Mouse (Mus musculus) liver, embryonic 11.5 days (tissue): ENCODE measurements around the gene Opa3. TPM values are rescaled to one million over a fixed set of nuclear protein-coding genes. Genes with fewer than 3 reads are reported as not detected.
A peak's percentile ranks its signal among the peaks of the same experiment; 100 is the strongest.

Experiments
- ATAC-seq: fragments of 200-750 bp; cut with Nextera tagmentation; replicated peaks from 2 replicates; pipeline ENCODE4 v1.8.0; 2017; ENCODE audit warnings: moderate number of reproducible peaks, mild to moderate bottlenecking, moderate TSS enrichment, moderate library complexity; ENCODE audit not compliant: low FRiP score
- DNase-seq: peaks from one replicate; pipeline ENCODE4 v3.0.0-alpha.2; 2017; ENCODE audit warnings: low spot score
- H3K27ac ChIP-seq: fragments of 300-500 bp; sonication (generic); 2 replicates; pipeline ENCODE4 v1.5.1; 2014; ENCODE audit warnings: mild to moderate bottlenecking, low read depth, low read length, control low read depth
- H3K27me3 ChIP-seq: fragments of 300-500 bp; sonication (generic); replicated peaks from 2 replicates; pipeline ENCODE4 v1.6.1; 2014; ENCODE audit warnings: low read length, mixed read lengths; ENCODE audit not compliant: control insufficient read depth, insufficient read depth
- H3K36me3 ChIP-seq: fragments of 300-500 bp; sonication (generic); 2 replicates; pipeline ENCODE4 v1.6.1; 2014; ENCODE audit warnings: mild to moderate bottlenecking, low read length, moderate library complexity, mixed read lengths; ENCODE audit not compliant: control insufficient read depth, insufficient read depth
- H3K4me1 ChIP-seq: fragments of 300-500 bp; sonication (generic); replicated peaks from 2 replicates; pipeline ENCODE4 v1.6.1; 2014; ENCODE audit warnings: low read length, mixed read lengths; ENCODE audit not compliant: control insufficient read depth, insufficient read depth
- H3K4me2 ChIP-seq: fragments of 300-500 bp; sonication (generic); 2 replicates; pipeline ENCODE4 v1.6.1; 2014; ENCODE audit warnings: mild to moderate bottlenecking, control low read depth, moderate library complexity
- H3K4me3 ChIP-seq: fragments of 300-500 bp; sonication (generic); 2 replicates; pipeline ENCODE4 v1.5.1; 2014; ENCODE audit warnings: low read depth, low read length, control low read depth
- H3K9ac ChIP-seq: fragments of 300-500 bp; sonication (generic); 2 replicates; pipeline ENCODE4 v1.6.1; 2014; ENCODE audit warnings: low read depth, low read length, control low read depth
- H3K9me3 ChIP-seq: fragments of 300-500 bp; sonication (generic); 2 replicates; pipeline ENCODE4 v1.6.1; 2016; ENCODE audit warnings: low read length, inconsistent platforms, mixed read lengths; ENCODE audit not compliant: control insufficient read depth
- WGBS: fragments of 180-500 bp; shearing (Covaris S2); extraction: QIAGEN DNeasy Blood & Tissue Kit; methylation state at CpG from one replicate; pipeline ENCODE4 v1.1.7; 2014; 5-methylcytosine and 5-hydroxymethylcytosine counted together
- polyA plus RNA-seq: library from polyadenylated mRNA; unstranded; fragments of >200 nt; fragmentation: Nextera tagmentation; extraction: Ambion mirVana; gene quantifications from 2 replicates; pipeline ENCODE4 v1.2.1, GENCODE M21; 2014

The Opa3 gene
- polyA plus RNA-seq, 1 experiment from 2014 or later, result 33.9 TPM

GRCm38 (mm10) chr7:19231849-19232248, 3.7 kb downstream of the Opa3 start:
- Histone ChIP-seq H3K9me3 (no peaks in the 10 kb centered on the region), H3K27me3 (no peaks in the 10 kb centered on the region), H3K27ac (no peak overlapping the region), H3K36me3 (peaks cover 3% of the 10 kb centered on the region), H3K9ac (no peak overlapping the region), H3K4me1 (peaks cover 29% of the 10 kb centered on the region), H3K4me3 (no peak overlapping the region), H3K4me2 (no peak overlapping the region)
- WGBS, result 82% methylated on average over 3 of the region's 3 CpGs
- ATAC-seq (no peak), DNase-seq (no peak)

- H3K4me1 ChIP-seq, result peaks cover 40% of the 10 kb centered on the region
Measured at GRCm38 (mm10) chr7:19234652-19235051, 6.5 kb downstream of the Opa3 start.

GRCm38 (mm10) chr7:19235092-19235671, 7.0 kb downstream of the Opa3 start:
- H3K27ac ChIP-seq, result no peak overlapping the region

More at GRCm38 (mm10) chr7:19234652-19235051, 6.5 kb downstream of the Opa3 start:
- H3K36me3 ChIP-seq, result peaks cover 3% of the 10 kb centered on the region
- H3K4me3 ChIP-seq, result no peak overlapping the region
- H3K27ac ChIP-seq, result no peak overlapping the region
- WGBS, result 70% methylated on average over 5 of the region's 5 CpGs
- no peak overlapping the region for H3K4me2 ChIP-seq
- no peak for DNase-seq
- H3K9ac ChIP-seq, result no peak overlapping the region
- no peaks in the 10 kb centered on the region for H3K27me3 ChIP-seq
- ATAC-seq, result no peak
- no peaks in the 10 kb centered on the region for H3K9me3 ChIP-seq

DNA sequence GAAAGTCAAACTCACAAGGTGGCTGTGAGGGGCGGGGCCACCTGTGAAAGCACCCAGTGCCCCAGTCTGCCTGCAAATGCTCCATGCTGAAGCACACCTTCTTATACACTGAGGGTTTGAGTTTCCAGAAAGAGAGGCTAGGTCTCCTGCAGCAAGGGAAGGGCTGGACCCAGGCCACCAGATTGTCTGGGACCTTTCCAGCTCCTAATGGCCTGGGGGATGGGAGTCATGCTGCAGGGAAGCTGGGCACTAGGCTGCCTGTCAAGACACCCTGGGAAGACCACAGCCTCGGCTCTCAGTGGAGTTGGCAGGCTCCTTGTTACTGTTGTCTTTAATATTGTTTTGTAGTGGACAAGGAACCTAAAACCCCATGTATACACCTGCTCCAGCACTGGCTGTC, 8.3 kb downstream of the Opa3 start:
- no peak overlapping the region for H3K27ac ChIP-seq

More at GRCm38 (mm10) chr7:19235092-19235671, 7.0 kb downstream of the Opa3 start:
- Histone ChIP-seq H3K4me2 (no peak overlapping the region), H3K27me3 (no peaks in the 10 kb centered on the region), H3K9ac (no peak overlapping the region), H3K9me3 (no peaks in the 10 kb centered on the region), H3K36me3 (peaks cover 3% of the 10 kb centered on the region), H3K4me1 (peaks cover 40% of the 10 kb centered on the region), H3K4me3 (no peak overlapping the region)
- no peak for ATAC-seq
- WGBS, result 76% methylated on average over 2 of the region's 2 CpGs
- DNase-seq, result no peak

GRCm38 (mm10) chr7:19238344-19238743, 10.2 kb downstream of the Opa3 start:
- H3K27ac ChIP-seq, result no peak overlapping the region; the same call in 1 of the 2 replicates
- peaks cover 49% of the 10 kb centered on the region for H3K4me1 ChIP-seq
- H3K4me2 ChIP-seq, result no peak overlapping the region
- ATAC-seq (no peak), DNase-seq (no peak)
- no peaks in the 10 kb centered on the region for H3K27me3 ChIP-seq
- no peaks in the 10 kb centered on the region for H3K9me3 ChIP-seq
- 97% methylated on average over 4 of the region's 4 CpGs for WGBS
- peaks cover 4% of the 10 kb centered on the region for H3K36me3 ChIP-seq
- H3K4me3 ChIP-seq, result no peak overlapping the region
- no peak overlapping the region for H3K9ac ChIP-seq

More for the DNA sequence above, 8.3 kb downstream of the Opa3 start:
- DNase-seq (no peak), ATAC-seq (no peak)
- Histone ChIP-seq H3K36me3 (peaks cover 4% of the 10 kb centered on the region), H3K9ac (no peak overlapping the region), H3K9me3 (no peaks in the 10 kb centered on the region), H3K27me3 (no peaks in the 10 kb centered on the region), H3K4me3 (no peak overlapping the region), H3K4me2 (no peak overlapping the region), H3K4me1 (peaks cover 49% of the 10 kb centered on the region)
- 90% methylated on average over 2 of the region's 2 CpGs for WGBS

DNA sequence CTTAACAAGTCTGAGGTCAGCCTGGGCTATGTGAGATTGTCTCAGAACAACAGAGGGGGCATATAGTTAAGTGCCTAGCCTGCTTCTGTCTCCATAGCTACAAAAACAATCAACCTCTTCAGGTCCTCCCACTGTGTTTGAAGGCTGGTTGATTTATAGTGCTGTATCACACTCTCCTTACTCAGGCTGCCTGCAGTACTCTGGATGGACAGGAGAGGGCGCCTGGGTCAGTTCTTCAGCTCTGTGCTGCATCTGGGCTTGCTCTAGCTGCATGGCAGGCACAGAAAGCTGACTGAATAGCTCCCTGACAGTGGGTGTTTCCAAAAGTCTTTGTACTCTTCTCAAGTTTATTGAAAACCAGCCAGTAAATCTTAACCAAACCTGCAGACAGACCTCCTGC, 11.3 kb downstream of the Opa3 start:
- DNase-seq (peak; percentile 89), ATAC-seq (peak; percentile 90)
- H3K27me3 ChIP-seq, result no peaks in the 10 kb centered on the region
- H3K9me3 ChIP-seq, result no peaks in the 10 kb centered on the region
- 0 out of 2 replicates have a peak overlapping the region, but pooled peaks have one; percentile 11 for H3K4me3 ChIP-seq
- peaks cover 4% of the 10 kb centered on the region; the same call in 1 of the 2 replicates for H3K36me3 ChIP-seq
- peak overlapping the region; percentile 42; the same call in 1 of the 2 replicates for H3K9ac ChIP-seq
- H3K27ac ChIP-seq, result peak overlapping the region; percentile 95
- H3K4me1 ChIP-seq, result peaks cover 49% of the 10 kb centered on the region
- 0% methylated on average over 1 of the region's 1 CpGs for WGBS
- peak overlapping the region; percentile 56 for H3K4me2 ChIP-seq

- Histone ChIP-seq H3K9me3 (no peaks in the 10 kb centered on the region), H3K4me2 (peak overlapping the region; percentile 56), H3K36me3 (peaks cover 8% of the 10 kb centered on the region; the same call in 1 of the 2 replicates), H3K4me3 (0 out of 2 replicates have a peak overlapping the region, but pooled peaks have one; percentile 11), H3K27ac (peak overlapping the region; percentile 95), H3K27me3 (no peaks in the 10 kb centered on the region), H3K4me1 (peaks cover 46% of the 10 kb centered on the region), H3K9ac (peak overlapping the region; percentile 42)
- ATAC-seq, result peak; percentile 91
- 28% methylated on average over 1 of the region's 4 CpGs for WGBS
- DNase-seq, result no peak
Measured at GRCm38 (mm10) chr7:19239986-19240385, 11.9 kb downstream of the Opa3 start.

GRCm38 (mm10) chr7:19240905-19241463, 12.8 kb downstream of the Opa3 start:
- Histone ChIP-seq H3K36me3 (peaks cover 13% of the 10 kb centered on the region; the same call in 1 of the 2 replicates), H3K9me3 (no peaks in the 10 kb centered on the region), H3K4me3 (no peak overlapping the region), H3K4me1 (peaks cover 36% of the 10 kb centered on the region), H3K4me2 (peak overlapping the region; percentile 14; the same call in 1 of the 2 replicates), H3K27me3 (no peaks in the 10 kb centered on the region), H3K27ac (peak overlapping the region; percentile 95), H3K9ac (peak overlapping the region; percentile 47)
- no peak for DNase-seq
- WGBS, result 88% methylated on average over 8 of the region's 8 CpGs
- no peak for ATAC-seq
